Mouse (Mus musculus) heart, adult 2 months (tissue): ENCODE measurements around the gene Gm4869. TPM values are rescaled to one million over a fixed set of nuclear protein-coding genes. Genes with fewer than 3 reads are reported as not detected.

ENCODE experiments used
- DNase-seq, 2 experiments: peaks; one replicate each; pipeline ENCODE4 v3.0.0; 2021
- H3K27ac ChIP-seq: fragments of 200-600 bp; 2 replicates; pipeline ENCODE4 v1.8.1; 2022
- H3K27me3 ChIP-seq: fragments of 200-500 bp; 2 replicates; pipeline ENCODE4 v1.6.1; 2012; ENCODE audit warnings: mild to moderate bottlenecking, low read length, inconsistent platforms, mixed read lengths; ENCODE audit not compliant: control insufficient read depth, insufficient read depth
- H3K36me3 ChIP-seq: fragments of 200-500 bp; 2 replicates; pipeline ENCODE4 v1.6.1; 2012; ENCODE audit warnings: low read length, inconsistent platforms; ENCODE audit not compliant: control insufficient read depth, insufficient read depth
- H3K4me1 ChIP-seq: fragments of 200-500 bp; 2 replicates; pipeline ENCODE4 v1.6.1; 2011; ENCODE audit warnings: low read length; ENCODE audit not compliant: control insufficient read depth, insufficient read depth
- H3K4me3 ChIP-seq: fragments of 200-600 bp; 2 replicates; pipeline ENCODE4 v1.8.1; 2022
- H3K79me2 ChIP-seq: fragments of 200-500 bp; replicated peaks from 2 replicates; pipeline ENCODE4 v1.6.1; 2012; ENCODE audit warnings: mild to moderate bottlenecking, inconsistent platforms, low read length, moderate library complexity, mixed read lengths; ENCODE audit not compliant: control insufficient read depth, insufficient read depth
- H3K9ac ChIP-seq: fragments of 200-500 bp; 2 replicates; pipeline ENCODE4 v1.6.1; 2012; ENCODE audit warnings: low read depth, mild to moderate bottlenecking, control low read depth, inconsistent platforms, low read length, mixed read lengths
- CTCF ChIP-seq: fragments of 200-600 bp; IDR thresholded peaks from 2 replicates; pipeline ENCODE4 v1.8.1; 2022; ENCODE audit warnings: antibody characterized with exemption, mild to moderate bottlenecking, moderate library complexity
- EP300 ChIP-seq: fragments of 200-500 bp; IDR thresholded peaks from 2 replicates; pipeline ENCODE4 v1.6.1; 2011; ENCODE audit warnings: low read depth, low read length, control low read depth; ENCODE audit not compliant: insufficient read depth
- POLR2A ChIP-seq: fragments of 200-500 bp; IDR thresholded peaks from 2 replicates; pipeline ENCODE4 v1.6.1; 2011; ENCODE audit warnings: mild to moderate bottlenecking, low read depth, low read length, control low read depth; ENCODE audit not compliant: insufficient read depth
- WGBS: fragments of 180-500 bp; shearing (Covaris S2); methylation state at CpG from one replicate; pipeline ENCODE4 v1.1.7; 2018; 5-methylcytosine and 5-hydroxymethylcytosine counted together
- intact Hi-C: fragments of 180-260 bp; cut with DNase I; formaldehyde crosslinking; loops from one replicate; pipeline ENCODE4 v1.15.1; 2025
- polyA plus RNA-seq: library from polyadenylated mRNA; depleted of rRNA; stranded (reverse); fragments of >200 nt; gene quantifications from 2 replicates; pipeline ENCODE4 v1.2.3, GENCODE M21; 2012
- total RNA-seq, 2 experiments: library from RNA; stranded (reverse); gene quantifications; 2 replicates each; pipeline ENCODE4 v1.2.3; 2021

Gm4869 gene
- total and polyA plus RNA-seq, 3 experiments: not detected

DNA sequence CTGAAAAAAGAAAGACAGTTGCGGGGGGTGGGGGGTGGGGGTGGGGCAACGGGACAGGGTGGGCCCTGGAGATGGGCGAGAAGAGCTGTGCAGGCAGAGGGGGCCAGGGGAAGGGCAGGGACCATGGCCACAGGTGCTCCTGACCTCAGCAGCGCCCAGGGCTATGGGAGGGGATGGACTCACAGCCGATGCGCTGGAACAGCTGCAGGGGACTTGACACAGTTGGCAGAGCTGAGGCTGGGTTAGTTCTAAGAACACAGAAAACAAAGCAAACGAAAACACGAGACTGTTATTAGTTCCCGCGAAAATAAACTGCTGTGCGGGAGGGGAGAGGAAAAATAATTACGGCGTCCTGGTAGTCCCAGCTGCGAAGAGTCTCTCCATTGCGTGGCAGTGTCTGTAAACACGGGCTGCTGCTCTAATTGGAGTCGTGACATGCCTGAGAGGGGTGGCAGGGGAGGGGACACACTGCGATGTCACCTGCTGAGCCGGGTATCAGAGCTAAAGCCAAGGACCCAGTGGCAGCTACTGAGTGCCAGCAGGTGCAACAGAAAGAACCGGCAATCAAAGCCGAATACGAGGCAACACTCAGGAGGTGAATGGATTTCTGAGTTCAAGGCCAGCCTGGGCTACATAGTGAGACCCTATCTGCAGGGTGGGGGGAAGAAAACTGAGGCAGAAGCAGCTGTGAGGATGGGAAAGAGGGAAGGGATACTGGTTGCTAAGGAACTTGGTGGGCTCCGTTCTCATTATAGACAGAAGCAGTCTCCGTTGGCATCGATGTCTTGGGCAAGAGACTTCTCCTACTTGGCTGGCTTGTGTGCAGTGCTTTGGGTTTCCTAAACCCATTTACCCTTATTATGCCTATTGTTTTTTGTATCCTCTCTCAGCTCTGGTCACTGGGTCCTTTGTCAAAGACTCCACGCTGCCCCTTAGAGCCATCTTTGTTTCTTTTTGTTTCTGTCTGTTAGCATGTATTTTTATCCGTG lies 64.9 kb downstream of the Gm4869 start:
- Histone ChIP-seq H3K36me3 (no peaks in the 10 kb centered on the region), H3K4me1 (peaks cover 8% of the 10 kb centered on the region), H3K27me3 (no peaks in the 10 kb centered on the region), H3K4me3 (no peak overlapping the region), H3K9ac (no peak overlapping the region), H3K79me2 (no peaks in the 10 kb centered on the region), H3K27ac (no peak overlapping the region)
- WGBS: 66% methylated on average over 27 of the region's 27 CpGs
- DNase-seq: no peak
- TF ChIP-seq CTCF: no peak
- TF ChIP-seq POLR2A: no peak
- no peak for TF ChIP-seq EP300
- intact Hi-C loops: no loop called here

GRCm38 (mm10) chr5:140513921-140514320 lies 68.5 kb downstream of the Gm4869 start:
- H3K79me2 ChIP-seq: no peaks in the 10 kb centered on the region
- peaks cover 2% of the 10 kb centered on the region; the same call in 1 of the 2 replicates for H3K4me1 ChIP-seq
- no peak overlapping the region for H3K27ac ChIP-seq
- DNase-seq: no peak
- no peaks in the 10 kb centered on the region for H3K36me3 ChIP-seq
- no peaks in the 10 kb centered on the region for H3K27me3 ChIP-seq
- WGBS: 83% methylated on average over 8 of the region's 8 CpGs
- intact Hi-C loops: no loop called here
- H3K9ac ChIP-seq: no peak overlapping the region
- no peak for TF ChIP-seq EP300
- TF ChIP-seq CTCF: no peak
- no peak for TF ChIP-seq POLR2A
- H3K4me3 ChIP-seq: no peak overlapping the region

- no peak overlapping the region for H3K27ac ChIP-seq
- 40% methylated on average over 7 of the region's 7 CpGs for WGBS
These were observed 69.5 kb downstream of the Gm4869 start for GRCm38 (mm10) chr5:140514799-140515486.

GRCm38 (mm10) chr5:140517159-140517920 lies 71.9 kb downstream of the Gm4869 start:
- no peak for DNase-seq
- Histone ChIP-seq H3K79me2 (no peaks in the 10 kb centered on the region), H3K4me1 (peaks cover 3% of the 10 kb centered on the region; the same call in 1 of the 2 replicates), H3K27me3 (no peaks in the 10 kb centered on the region), H3K36me3 (no peaks in the 10 kb centered on the region), H3K4me3 (no peak overlapping the region), H3K27ac (no peak overlapping the region), H3K9ac (no peak overlapping the region)
- TF ChIP-seq POLR2A (no peak), CTCF (no peak), EP300 (no peak)
- WGBS: 87% methylated on average over 21 of the region's 21 CpGs
- intact Hi-C loops: no loop called here

More at GRCm38 (mm10) chr5:140514799-140515486, 69.5 kb downstream of the Gm4869 start:
- Histone ChIP-seq H3K36me3 (no peaks in the 10 kb centered on the region), H3K4me1 (peaks cover 3% of the 10 kb centered on the region; the same call in 1 of the 2 replicates), H3K9ac (no peak overlapping the region), H3K27me3 (no peaks in the 10 kb centered on the region), H3K79me2 (no peaks in the 10 kb centered on the region), H3K4me3 (no peak overlapping the region)
- TF ChIP-seq POLR2A (no peak), CTCF (no peak), EP300 (no peak)
- intact Hi-C loops: no loop called here
- DNase-seq: no peak

GRCm38 (mm10) chr5:140517921-140518230 lies 72.4 kb downstream of the Gm4869 start:
- TF ChIP-seq EP300 (no peak), POLR2A (no peak), CTCF (no peak)
- H3K27ac ChIP-seq: no peak overlapping the region
- 78% methylated on average over 4 of the region's 4 CpGs for WGBS
- H3K79me2 ChIP-seq: no peaks in the 10 kb centered on the region
- H3K9ac ChIP-seq: no peak overlapping the region
- H3K4me3 ChIP-seq: no peak overlapping the region
- peaks cover 3% of the 10 kb centered on the region; the same call in 1 of the 2 replicates for H3K4me1 ChIP-seq
- DNase-seq: no peak
- intact Hi-C loops: no loop called here
- H3K27me3 ChIP-seq: no peaks in the 10 kb centered on the region
- no peaks in the 10 kb centered on the region for H3K36me3 ChIP-seq
